Mouse (Mus musculus) embryonic facial prominence, embryonic 12.5 days (tissue): ENCODE results near the gene Cass4. TPM values are rescaled to one million over a fixed set of nuclear protein-coding genes. Genes with fewer than 3 reads are reported as not detected.

Experiments
- ATAC-seq: fragments of 200-750 bp; cut with Nextera tagmentation; 2 replicates; pipeline ENCODE4 v1.8.0; 2017; ENCODE audit not compliant: insufficient number of reproducible peaks, insufficient read depth, low FRiP score, low TSS enrichment
- H3K27ac ChIP-seq: fragments of 300-500 bp; sonication (generic); 2 replicates; pipeline ENCODE4 v1.5.1; 2016; ENCODE audit warnings: mild to moderate bottlenecking
- H3K27me3 ChIP-seq: fragments of 300-500 bp; sonication (generic); 2 replicates; pipeline ENCODE4 v1.6.1; 2016; ENCODE audit warnings: mild to moderate bottlenecking, moderate library complexity
- H3K36me3 ChIP-seq: fragments of 300-500 bp; sonication (generic); 2 replicates; pipeline ENCODE4 v1.6.1; 2016; ENCODE audit warnings: mild to moderate bottlenecking
- H3K4me1 ChIP-seq: fragments of 300-500 bp; sonication (generic); 2 replicates; pipeline ENCODE4 v1.6.1; 2016
- H3K4me2 ChIP-seq: fragments of 300-500 bp; sonication (generic); replicated peaks from 2 replicates; pipeline ENCODE4 v1.6.1; 2016; ENCODE audit warnings: mild to moderate bottlenecking, moderate library complexity
- H3K4me3 ChIP-seq: fragments of 300-500 bp; sonication (generic); 2 replicates; pipeline ENCODE4 v1.5.1; 2016; ENCODE audit warnings: mild to moderate bottlenecking
- H3K9ac ChIP-seq: fragments of 300-500 bp; sonication (generic); 2 replicates; pipeline ENCODE4 v1.6.1; 2016; ENCODE audit warnings: mild to moderate bottlenecking, moderate library complexity
- H3K9me3 ChIP-seq: fragments of 300-500 bp; sonication (generic); 2 replicates; pipeline ENCODE4 v1.6.1; 2016; ENCODE audit warnings: mild to moderate bottlenecking, moderate library complexity
- WGBS: fragments of 180-500 bp; shearing (Covaris S2); methylation state at CpG from one replicate; pipeline ENCODE4 v1.1.7; 2016; 5-methylcytosine and 5-hydroxymethylcytosine counted together
- polyA plus RNA-seq: library from polyadenylated mRNA; unstranded; fragments of >200 nt; fragmentation: Nextera tagmentation; extraction: Ambion mirVana; gene quantifications from 2 replicates; pipeline ENCODE4 v1.2.1, GENCODE M21; 2016

Gene Cass4
- polyA plus RNA-seq, 1 experiment from 2014 or later: 0.20 TPM

DNA sequence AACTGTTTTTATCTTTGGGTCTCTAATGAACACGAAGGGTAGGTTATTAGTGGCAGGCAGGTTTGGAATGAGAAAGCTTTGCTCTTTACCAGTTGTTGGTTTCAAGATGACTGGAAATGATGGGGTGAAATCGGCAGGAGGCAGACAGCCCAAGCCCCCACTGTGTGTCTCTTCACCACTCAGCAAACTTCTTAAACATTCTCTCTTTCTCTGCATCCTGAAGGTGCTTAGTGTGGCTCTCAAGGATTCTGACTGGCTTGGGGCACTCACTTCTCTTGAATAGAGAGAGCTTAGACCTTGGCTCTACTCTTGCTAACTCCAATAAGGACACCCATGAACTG, 428 bp downstream of the Cass4 start:
- H3K27ac ChIP-seq: no peak overlapping the region
- 73% methylated on average over 2 of the region's 2 CpGs for WGBS
- no peaks in the 10 kb centered on the region for H3K27me3 ChIP-seq
- ATAC-seq: no peak
- no peak overlapping the region for H3K4me3 ChIP-seq
- H3K36me3 ChIP-seq: no peaks in the 10 kb centered on the region
- H3K9ac ChIP-seq: no peak overlapping the region
- no peaks in the 10 kb centered on the region for H3K9me3 ChIP-seq
- no peak overlapping the region for H3K4me2 ChIP-seq
- 0 out of 2 replicates have a peak, but pooled peaks cover 4% of the 10 kb centered on the region for H3K4me1 ChIP-seq

DNA sequence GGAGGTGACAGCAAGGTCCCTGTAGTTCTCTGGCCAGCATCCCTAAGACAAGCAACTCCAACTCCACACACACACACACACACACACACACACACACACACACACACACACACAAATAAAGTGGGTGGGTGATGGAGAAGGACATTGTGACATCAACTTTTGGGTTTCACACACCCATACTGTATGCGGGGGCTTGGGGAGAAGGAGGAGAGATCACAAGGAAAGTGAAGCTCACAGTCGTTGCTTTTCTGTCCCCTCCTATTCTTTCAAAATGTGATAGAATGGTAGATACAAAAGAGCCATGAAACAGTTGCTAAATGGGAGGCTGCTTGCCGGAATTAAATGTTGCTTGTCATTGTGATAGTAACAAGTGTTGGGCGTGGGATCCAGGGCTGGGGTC, 1.1 kb downstream of the Cass4 start:
- H3K4me1 ChIP-seq: 0 out of 2 replicates have a peak, but pooled peaks cover 4% of the 10 kb centered on the region
- no peaks in the 10 kb centered on the region for H3K9me3 ChIP-seq
- WGBS: 82% methylated on average over 4 of the region's 4 CpGs
- H3K27ac ChIP-seq: no peak overlapping the region
- H3K4me2 ChIP-seq: no peak overlapping the region
- H3K36me3 ChIP-seq: no peaks in the 10 kb centered on the region
- no peak overlapping the region for H3K9ac ChIP-seq
- no peak overlapping the region for H3K4me3 ChIP-seq
- H3K27me3 ChIP-seq: no peaks in the 10 kb centered on the region
- ATAC-seq: no peak

DNA sequence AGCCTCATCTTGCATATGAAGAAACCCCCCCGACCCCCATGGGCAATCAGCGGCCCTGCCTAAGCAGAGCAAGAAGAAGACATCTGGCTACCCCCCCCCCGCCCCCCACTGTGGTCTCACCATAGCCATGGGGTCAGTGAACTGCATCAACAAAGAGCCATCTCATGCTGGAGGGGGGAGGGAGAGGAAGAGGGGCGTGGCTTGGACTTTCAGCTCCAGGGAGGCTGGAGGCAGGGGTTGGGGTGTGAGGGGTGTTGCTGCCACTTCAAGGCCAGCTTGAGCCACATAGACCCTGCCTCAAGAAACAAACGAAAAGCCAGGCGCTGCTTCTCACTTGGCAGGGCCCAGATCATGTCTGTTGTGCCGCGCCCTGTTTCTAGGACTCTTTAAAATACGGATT, 2.4 kb downstream of the Cass4 start:
- 0 out of 2 replicates have a peak, but pooled peaks cover 4% of the 10 kb centered on the region for H3K4me1 ChIP-seq
- no peak overlapping the region for H3K27ac ChIP-seq
- no peak overlapping the region for H3K9ac ChIP-seq
- H3K9me3 ChIP-seq: no peaks in the 10 kb centered on the region
- H3K36me3 ChIP-seq: no peaks in the 10 kb centered on the region
- 32% methylated on average over 9 of the region's 9 CpGs for WGBS
- H3K4me2 ChIP-seq: no peak overlapping the region
- H3K27me3 ChIP-seq: no peaks in the 10 kb centered on the region
- no peak for ATAC-seq
- H3K4me3 ChIP-seq: no peak overlapping the region

DNA sequence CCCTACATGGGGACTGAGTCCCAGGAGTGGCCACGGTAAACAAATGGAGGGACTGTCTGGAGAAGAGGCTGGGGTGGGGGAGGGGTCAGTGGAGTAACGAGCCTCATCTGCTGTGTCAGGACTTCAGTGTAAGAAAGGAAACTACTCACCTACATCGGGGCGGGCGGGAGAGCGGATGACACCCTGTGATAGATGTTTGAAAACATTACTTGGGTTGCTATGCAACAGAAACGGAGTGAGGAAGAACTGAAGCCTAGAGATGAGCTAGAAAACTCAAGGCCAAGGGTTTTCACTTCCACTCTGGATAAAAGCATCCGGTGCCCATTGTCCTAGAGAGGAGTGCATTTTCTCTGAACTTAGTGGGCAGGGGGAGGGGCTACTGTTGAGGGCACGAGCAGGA, 6.3 kb downstream of the Cass4 start:
- Histone ChIP-seq H3K36me3 (no peaks in the 10 kb centered on the region), H3K9ac (no peak overlapping the region), H3K4me3 (no peak overlapping the region), H3K27ac (no peak overlapping the region), H3K27me3 (no peaks in the 10 kb centered on the region), H3K4me2 (no peak overlapping the region), H3K4me1 (0 out of 2 replicates have a peak, but pooled peaks cover 4% of the 10 kb centered on the region), H3K9me3 (no peaks in the 10 kb centered on the region)
- WGBS: 46% methylated on average over 9 of the region's 9 CpGs
- no peak for ATAC-seq

DNA sequence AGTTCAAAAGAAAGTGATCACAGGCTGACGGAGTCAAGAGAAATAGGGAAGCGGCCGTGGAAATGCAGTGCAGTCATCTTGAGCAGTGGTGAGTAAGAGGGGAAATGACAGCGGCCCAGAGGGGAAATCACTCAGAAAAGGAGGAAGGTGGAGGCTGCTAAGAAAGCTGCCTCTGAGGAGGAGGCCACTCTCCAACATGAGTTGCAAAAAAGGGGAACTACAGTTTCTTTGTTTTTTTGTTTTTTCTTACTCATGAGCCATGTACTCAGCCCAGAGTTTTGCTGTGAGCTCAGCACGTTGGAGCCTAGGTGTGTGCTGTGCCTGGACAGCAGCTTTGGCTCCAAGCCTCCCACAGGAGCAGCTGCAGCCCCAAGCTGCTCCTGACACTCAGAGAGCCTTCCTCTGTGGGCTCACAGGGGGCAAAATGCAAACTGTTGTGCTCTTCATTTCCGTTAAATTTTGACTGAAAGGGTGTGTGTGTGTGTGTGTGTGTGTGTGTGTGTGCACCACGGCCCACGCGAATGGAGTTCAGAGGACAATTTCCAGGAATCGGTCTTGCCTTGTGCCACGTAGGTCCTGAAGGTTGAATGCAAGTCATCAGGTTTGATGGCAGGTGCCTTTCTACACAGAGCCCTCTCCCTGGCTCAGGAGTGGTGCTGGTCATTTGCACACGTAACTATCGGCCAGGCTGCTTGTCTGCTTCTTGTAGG, 7.7 kb downstream of the Cass4 start:
- no peaks in the 10 kb centered on the region for H3K27me3 ChIP-seq
- H3K36me3 ChIP-seq: no peaks in the 10 kb centered on the region
- no peaks in the 10 kb centered on the region for H3K4me1 ChIP-seq
- H3K27ac ChIP-seq: no peak overlapping the region
- H3K4me3 ChIP-seq: no peak overlapping the region
- no peak overlapping the region for H3K9ac ChIP-seq
- 61% methylated on average over 13 of the region's 13 CpGs for WGBS
- ATAC-seq: no peak
- no peaks in the 10 kb centered on the region for H3K9me3 ChIP-seq
- H3K4me2 ChIP-seq: no peak overlapping the region

DNA sequence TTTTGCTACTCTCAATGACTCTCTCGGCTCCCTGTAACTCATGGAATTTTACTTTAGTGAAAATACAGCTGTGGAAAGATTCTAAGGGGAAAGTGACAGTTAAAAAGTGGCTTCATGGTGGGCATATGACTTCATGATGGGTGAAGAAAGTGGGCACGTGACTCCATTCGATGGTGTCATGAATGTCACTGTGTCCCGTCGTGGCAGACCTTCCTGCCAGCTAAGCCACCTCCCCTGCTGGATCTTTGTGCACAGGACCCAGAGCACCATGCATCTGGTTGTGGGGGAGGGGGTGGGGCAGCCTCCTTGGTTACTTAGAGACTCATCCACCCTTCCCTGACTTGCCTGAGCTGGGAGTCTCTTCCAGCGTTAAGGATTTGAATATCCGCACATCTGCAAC, 10.6 kb downstream of the Cass4 start:
- Histone ChIP-seq H3K27ac (no peak overlapping the region), H3K27me3 (no peaks in the 10 kb centered on the region), H3K9ac (no peak overlapping the region), H3K4me2 (no peak overlapping the region), H3K4me1 (no peaks in the 10 kb centered on the region), H3K9me3 (no peaks in the 10 kb centered on the region), H3K4me3 (no peak overlapping the region), H3K36me3 (no peaks in the 10 kb centered on the region)
- ATAC-seq: no peak
- 60% methylated on average over 7 of the region's 7 CpGs for WGBS

DNA sequence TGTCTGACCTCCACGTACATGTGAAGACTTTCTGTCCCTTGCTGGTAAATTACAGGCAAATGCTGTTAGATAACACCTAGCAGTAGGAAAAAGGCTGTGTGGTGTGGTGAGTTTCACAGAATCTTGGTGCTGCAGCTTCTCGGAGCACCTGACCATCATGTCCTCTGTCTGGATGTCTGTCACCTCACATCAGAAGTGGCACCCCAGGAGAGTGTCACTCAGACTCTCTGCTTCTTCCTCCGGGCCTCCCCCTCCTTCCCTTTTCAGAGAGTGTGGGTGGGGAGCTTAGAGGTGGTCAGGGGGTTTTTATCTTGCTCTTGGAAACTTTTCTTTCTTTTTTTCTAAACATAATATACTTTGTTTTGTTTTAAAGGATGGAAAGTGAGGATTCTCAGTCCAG, 11.4 kb downstream of the Cass4 start:
- Histone ChIP-seq H3K4me3 (no peak overlapping the region), H3K9ac (no peak overlapping the region), H3K27ac (no peak overlapping the region), H3K4me2 (no peak overlapping the region), H3K27me3 (no peaks in the 10 kb centered on the region), H3K9me3 (no peaks in the 10 kb centered on the region), H3K36me3 (no peaks in the 10 kb centered on the region), H3K4me1 (no peaks in the 10 kb centered on the region)
- WGBS: 66% methylated on average over 3 of the region's 3 CpGs
- no peak for ATAC-seq

DNA sequence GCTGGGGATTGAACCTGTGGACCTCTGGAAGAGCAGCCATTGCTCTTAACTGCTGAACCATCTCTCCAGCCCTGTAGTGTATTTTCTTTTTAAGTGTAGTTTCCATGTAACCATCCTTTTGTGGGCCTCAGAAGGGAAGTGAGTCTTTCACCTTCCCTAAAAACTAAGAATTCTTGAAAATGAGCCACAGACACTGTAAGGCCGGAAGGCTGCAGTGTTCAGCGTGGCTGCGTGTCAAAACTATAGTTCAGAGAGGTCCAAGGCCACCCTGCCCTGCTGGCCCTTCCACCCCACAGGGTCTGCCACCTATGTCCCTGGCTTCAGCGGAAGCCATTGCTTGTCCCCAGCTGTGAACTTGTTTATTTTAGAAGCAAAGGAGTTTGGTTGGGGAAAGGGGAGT, 12.6 kb downstream of the Cass4 start:
- no peak for ATAC-seq
- Histone ChIP-seq H3K36me3 (no peaks in the 10 kb centered on the region), H3K9ac (no peak overlapping the region), H3K4me3 (no peak overlapping the region), H3K27ac (no peak overlapping the region), H3K4me2 (no peak overlapping the region), H3K4me1 (no peaks in the 10 kb centered on the region), H3K9me3 (no peaks in the 10 kb centered on the region), H3K27me3 (no peaks in the 10 kb centered on the region)
- 77% methylated on average over 4 of the region's 4 CpGs for WGBS

DNA sequence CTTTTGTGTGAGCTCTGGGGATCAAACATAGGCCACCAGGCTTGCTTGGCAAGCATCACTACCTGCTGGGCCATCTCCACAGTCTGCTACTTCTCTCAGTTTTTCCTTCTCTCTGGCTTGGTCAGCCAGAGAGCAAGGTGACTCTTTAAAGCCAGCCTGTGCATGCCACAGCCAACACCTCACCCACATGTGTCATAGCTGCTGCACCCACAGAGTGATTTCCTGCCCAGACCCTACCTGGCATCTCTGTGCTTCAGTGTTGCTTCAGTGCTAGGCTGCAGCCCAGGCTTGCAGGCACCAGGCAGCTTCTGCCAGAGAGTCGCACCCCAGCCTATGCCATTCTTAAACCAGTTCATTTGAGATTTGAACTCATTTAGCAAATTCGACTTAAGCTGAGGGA, 13.9 kb downstream of the Cass4 start:
- Histone ChIP-seq H3K4me3 (no peak overlapping the region), H3K4me2 (no peak overlapping the region), H3K27me3 (no peaks in the 10 kb centered on the region), H3K9me3 (no peaks in the 10 kb centered on the region), H3K4me1 (peaks cover 2% of the 10 kb centered on the region; the same call in 1 of the 2 replicates), H3K27ac (no peak overlapping the region), H3K9ac (no peak overlapping the region), H3K36me3 (no peaks in the 10 kb centered on the region)
- ATAC-seq: no peak
- 67% methylated on average over 2 of the region's 2 CpGs for WGBS

DNA sequence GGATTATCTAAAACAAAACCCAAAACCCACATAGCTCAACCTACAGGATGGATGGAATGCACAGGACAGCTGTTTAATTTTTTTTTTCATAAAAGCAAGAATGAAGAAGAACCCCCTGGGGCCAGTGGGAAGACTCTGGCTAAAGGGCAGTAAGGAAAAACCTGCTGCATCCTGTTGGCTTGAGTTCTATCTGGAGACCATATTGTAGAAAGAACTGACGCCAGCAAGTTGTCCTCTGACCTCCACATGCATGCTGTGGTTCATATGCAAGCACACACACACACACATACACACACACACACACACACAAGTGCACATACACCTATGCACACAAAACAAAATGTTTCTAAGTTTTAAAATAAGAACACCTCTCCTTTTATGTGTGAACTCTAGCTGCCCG, 17.1 kb downstream of the Cass4 start:
- H3K4me3 ChIP-seq: no peak overlapping the region
- H3K4me1 ChIP-seq: peaks cover 14% of the 10 kb centered on the region
- no peak overlapping the region for H3K27ac ChIP-seq
- H3K4me2 ChIP-seq: no peak overlapping the region
- no peaks in the 10 kb centered on the region for H3K36me3 ChIP-seq
- no peak for ATAC-seq
- H3K27me3 ChIP-seq: no peaks in the 10 kb centered on the region
- no peak overlapping the region for H3K9ac ChIP-seq
- WGBS: 72% methylated on average over 2 of the region's 2 CpGs
- no peaks in the 10 kb centered on the region for H3K9me3 ChIP-seq

DNA sequence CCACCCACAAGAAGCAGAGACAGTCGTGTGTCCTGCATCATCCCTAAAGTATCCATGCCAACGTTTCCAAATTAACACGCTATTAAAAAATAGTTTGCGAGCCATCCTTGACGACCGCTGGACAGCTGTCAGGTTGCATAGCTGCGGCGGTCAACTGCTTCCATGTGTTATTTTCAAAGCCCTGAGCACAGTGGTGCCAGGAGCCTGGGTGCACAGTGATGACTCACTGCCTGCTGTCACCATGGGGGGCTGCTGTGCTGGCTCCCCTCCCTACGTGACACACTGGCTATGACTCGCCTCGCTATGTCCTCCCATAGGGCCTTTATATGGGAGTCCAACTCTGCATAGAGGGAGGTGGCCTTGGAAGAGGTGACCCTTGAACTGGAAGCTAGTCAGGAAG, 17.5 kb downstream of the Cass4 start:
- Histone ChIP-seq H3K27ac (no peak overlapping the region), H3K9ac (no peak overlapping the region), H3K9me3 (no peaks in the 10 kb centered on the region), H3K36me3 (no peaks in the 10 kb centered on the region), H3K4me1 (peaks cover 14% of the 10 kb centered on the region), H3K27me3 (no peaks in the 10 kb centered on the region), H3K4me3 (no peak overlapping the region), H3K4me2 (no peak overlapping the region)
- ATAC-seq: no peak
- 73% methylated on average over 11 of the region's 11 CpGs for WGBS

DNA sequence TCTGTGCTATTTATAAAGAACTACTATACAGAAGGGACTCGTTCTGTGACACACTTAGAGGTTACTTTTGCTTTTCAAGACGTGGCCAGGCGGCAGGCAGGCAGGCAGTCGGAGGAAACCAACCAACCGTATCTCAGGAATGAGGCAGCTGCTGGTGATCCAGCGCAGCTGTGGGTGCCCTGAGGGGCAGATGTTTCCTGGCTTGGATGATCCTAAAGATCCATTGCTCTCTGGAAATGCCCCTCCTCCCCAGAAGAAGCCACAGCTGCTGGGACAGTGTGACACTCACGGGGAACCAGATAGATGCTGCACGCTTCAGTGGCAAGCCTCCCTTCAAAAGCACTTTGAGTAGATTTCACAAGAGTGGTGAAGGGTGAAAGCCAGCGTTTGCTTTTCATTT, 18.9 kb downstream of the Cass4 start:
- no peak overlapping the region for H3K27ac ChIP-seq
- H3K4me2 ChIP-seq: peak overlapping the region; percentile 28
- peak; percentile 73 for ATAC-seq
- H3K27me3 ChIP-seq: no peaks in the 10 kb centered on the region
- no peaks in the 10 kb centered on the region for H3K9me3 ChIP-seq
- no peak overlapping the region for H3K4me3 ChIP-seq
- H3K4me1 ChIP-seq: peaks cover 14% of the 10 kb centered on the region
- WGBS: 2% methylated on average over 9 of the region's 9 CpGs
- H3K9ac ChIP-seq: no peak overlapping the region
- H3K36me3 ChIP-seq: no peaks in the 10 kb centered on the region
